Mouse (Mus musculus) intestine, embryonic 16.5 days (tissue): Measurements from ENCODE around the gene Tomm7. TPM values are rescaled to one million over a fixed set of nuclear protein-coding genes. Genes with fewer than 3 reads are reported as not detected.

Experiments used
- ATAC-seq: fragments of 200-750 bp; cut with Nextera tagmentation; 2 replicates; pipeline ENCODE4 v1.8.0; 2017; ENCODE audit warnings: moderate TSS enrichment, moderate library complexity
- H3K27ac ChIP-seq: fragments of 300-500 bp; sonication (generic); 2 replicates; pipeline ENCODE4 v1.5.1; 2014; ENCODE audit warnings: mild to moderate bottlenecking, low read length
- H3K27me3 ChIP-seq: fragments of 300-500 bp; sonication (generic); replicated peaks from 2 replicates; pipeline ENCODE4 v1.6.1; 2014; ENCODE audit warnings: low read length, control low read depth, mixed read lengths; ENCODE audit not compliant: control insufficient read depth, insufficient read depth
- H3K36me3 ChIP-seq: fragments of 300-500 bp; sonication (generic); 2 replicates; pipeline ENCODE4 v1.6.1; 2014; ENCODE audit warnings: low read length, control low read depth; ENCODE audit not compliant: control insufficient read depth, insufficient read depth
- H3K4me1 ChIP-seq: fragments of 300-500 bp; sonication (generic); 2 replicates; pipeline ENCODE4 v1.6.1; 2014; ENCODE audit warnings: low read length, control low read depth, mixed read lengths; ENCODE audit not compliant: control insufficient read depth, insufficient read depth
- H3K4me2 ChIP-seq: fragments of 300-500 bp; sonication (generic); 2 replicates; pipeline ENCODE4 v1.6.1; 2014; ENCODE audit warnings: low read depth, low read length, control low read depth
- H3K4me3 ChIP-seq: fragments of 300-500 bp; sonication (generic); 2 replicates; pipeline ENCODE4 v1.5.1; 2014; ENCODE audit warnings: mild to moderate bottlenecking, low read length
- H3K9ac ChIP-seq: fragments of 300-500 bp; sonication (generic); 2 replicates; pipeline ENCODE4 v1.6.1; 2014; ENCODE audit warnings: low read depth, low read length
- H3K9me3 ChIP-seq: fragments of 300-500 bp; sonication (generic); 2 replicates; pipeline ENCODE4 v1.6.1; 2016; ENCODE audit warnings: low read length, control low read depth; ENCODE audit not compliant: control insufficient read depth
- WGBS: fragments of 180-500 bp; shearing (Covaris S2); extraction: QIAGEN DNeasy Blood & Tissue Kit; methylation state at CpG from one replicate; pipeline ENCODE4 v1.1.7; 2014; 5-methylcytosine and 5-hydroxymethylcytosine counted together
- polyA plus RNA-seq: library from polyadenylated mRNA; unstranded; fragments of >200 nt; fragmentation: Nextera tagmentation; extraction: Ambion mirVana; gene quantifications from 2 replicates; pipeline ENCODE4 v1.2.1, GENCODE M21; 2015

Gene Tomm7
- polyA plus RNA-seq, 1 experiment from 2014 or later: 123 TPM

DNA sequence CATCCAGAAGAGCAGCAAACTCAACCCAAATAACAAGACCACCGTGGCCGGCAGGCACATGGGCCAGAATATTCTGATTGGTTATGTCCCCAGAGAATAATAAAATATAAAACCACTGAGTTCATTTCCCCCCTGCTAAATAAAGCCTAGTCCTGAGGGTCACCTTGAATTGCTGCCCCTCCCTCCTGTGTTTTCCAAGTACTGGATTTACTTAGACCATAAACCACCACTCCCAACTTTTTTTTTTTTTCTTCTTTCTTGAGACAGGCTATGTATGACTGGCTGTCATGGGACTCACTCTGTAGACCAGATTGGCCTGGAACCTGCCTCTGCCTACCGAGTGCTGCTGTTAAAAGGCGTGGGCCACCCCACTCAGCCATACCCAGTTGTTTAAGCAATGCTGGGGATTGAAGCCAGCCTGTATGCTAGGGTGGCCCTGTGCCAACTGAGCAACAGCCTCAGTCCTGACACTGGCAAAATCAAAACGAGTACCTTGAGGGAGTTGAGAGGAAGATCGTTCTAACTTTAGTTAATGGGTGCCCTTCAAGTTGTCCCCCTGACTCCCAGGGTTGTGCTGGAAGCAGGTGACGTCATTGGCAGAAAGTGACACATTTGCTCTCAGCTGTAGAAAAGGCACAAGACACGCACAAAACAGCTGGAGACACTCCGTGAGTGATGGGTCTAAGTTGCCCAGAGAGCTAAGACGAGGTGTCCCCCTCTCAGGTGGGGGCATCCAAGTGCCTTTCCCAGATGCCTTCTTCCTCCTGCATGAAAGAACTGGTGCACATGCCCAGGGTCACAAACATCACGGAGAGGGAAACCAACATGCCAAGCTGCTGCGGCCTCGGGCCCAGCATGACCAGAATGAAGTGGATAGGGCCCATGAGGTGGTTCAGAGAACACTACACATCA, 20.3 kb upstream of the Tomm7 start:
- Histone ChIP-seq H3K4me1 (peaks cover 15% of the 10 kb centered on the region), H3K4me2 (no peak overlapping the region), H3K9ac (no peak overlapping the region), H3K4me3 (no peak overlapping the region), H3K27me3 (no peaks in the 10 kb centered on the region), H3K27ac (no peak overlapping the region), H3K36me3 (no peaks in the 10 kb centered on the region), H3K9me3 (no peaks in the 10 kb centered on the region)
- ATAC-seq: peak; percentile 83
- 72% methylated on average over 13 of the region's 13 CpGs for WGBS

DNA sequence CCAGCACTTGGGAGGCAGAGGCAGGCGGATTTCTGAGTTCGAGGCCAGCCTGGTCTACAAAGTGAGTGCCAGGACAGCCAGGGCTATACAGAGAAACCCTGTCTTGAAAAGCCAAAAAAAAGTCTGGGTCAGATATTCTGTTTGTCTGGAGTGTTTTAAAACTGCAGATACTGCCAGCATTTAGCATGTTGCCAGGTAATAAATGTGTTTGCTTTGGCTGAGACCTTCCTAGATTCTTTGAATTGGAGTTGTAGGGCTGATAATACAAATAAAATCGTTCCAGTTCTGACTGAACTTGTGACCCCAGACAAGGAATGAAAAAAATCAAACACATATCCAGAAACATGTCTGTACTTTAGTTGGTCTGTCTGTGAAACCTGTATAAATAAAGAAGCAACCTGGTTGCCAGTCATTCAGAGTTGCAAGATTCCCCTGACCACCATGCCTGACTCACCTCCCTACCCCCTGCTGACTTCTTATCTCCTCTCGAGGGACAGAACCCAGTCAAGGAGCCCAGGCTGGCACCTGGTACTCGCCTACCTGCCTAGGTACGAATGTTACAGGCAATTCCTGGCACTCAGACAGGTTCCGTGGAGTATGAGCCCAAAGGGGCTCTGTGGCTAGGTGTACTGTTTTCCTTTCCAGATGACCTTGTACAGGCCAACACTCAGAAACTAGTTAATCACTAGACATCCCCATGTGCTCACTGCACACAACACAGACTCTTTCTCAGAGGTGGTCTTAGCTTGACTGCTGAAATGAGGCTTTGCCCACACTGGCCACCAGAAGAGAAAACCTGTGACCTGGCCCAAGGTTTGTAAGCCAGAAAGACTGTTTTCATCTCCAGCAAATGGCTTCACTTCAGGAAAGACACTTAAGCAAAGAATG, 19.4 kb upstream of the Tomm7 start:
- Histone ChIP-seq H3K9me3 (no peaks in the 10 kb centered on the region), H3K27me3 (no peaks in the 10 kb centered on the region), H3K4me3 (no peak overlapping the region), H3K4me2 (no peak overlapping the region), H3K9ac (no peak overlapping the region), H3K4me1 (peaks cover 15% of the 10 kb centered on the region), H3K36me3 (peaks cover 4% of the 10 kb centered on the region; the same call in 1 of the 2 replicates), H3K27ac (no peak overlapping the region; the same call in 1 of the 2 replicates)
- WGBS: 61% methylated on average over 7 of the region's 7 CpGs
- ATAC-seq: 0 out of 2 replicates have a peak, but pooled peaks have one; percentile 29

DNA sequence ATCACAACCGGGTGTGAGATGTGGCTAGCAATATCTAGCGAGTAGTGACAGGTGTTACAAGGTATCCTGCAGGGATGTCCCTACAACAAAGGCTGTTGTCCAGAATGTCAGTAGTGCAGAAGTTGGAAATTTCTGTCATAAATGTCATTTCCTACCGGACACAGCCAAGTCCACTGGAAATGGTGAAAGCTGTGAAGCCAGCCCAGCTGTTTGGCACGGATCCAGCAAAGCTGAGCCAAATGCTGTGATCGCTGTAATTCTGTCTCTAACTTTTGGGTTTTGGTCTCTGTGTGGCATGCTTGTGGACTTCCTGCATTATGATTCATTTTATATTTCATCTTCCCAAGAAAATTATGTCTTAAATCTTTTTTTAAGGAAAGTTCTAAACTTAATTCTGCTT, 18.3 kb upstream of the Tomm7 start:
- Histone ChIP-seq H3K4me3 (no peak overlapping the region), H3K36me3 (peaks cover 4% of the 10 kb centered on the region; the same call in 1 of the 2 replicates), H3K27ac (no peak overlapping the region), H3K27me3 (no peaks in the 10 kb centered on the region), H3K9me3 (no peaks in the 10 kb centered on the region), H3K9ac (no peak overlapping the region), H3K4me1 (peaks cover 15% of the 10 kb centered on the region), H3K4me2 (no peak overlapping the region)
- no peak for ATAC-seq
- 46% methylated on average over 5 of the region's 5 CpGs for WGBS

DNA sequence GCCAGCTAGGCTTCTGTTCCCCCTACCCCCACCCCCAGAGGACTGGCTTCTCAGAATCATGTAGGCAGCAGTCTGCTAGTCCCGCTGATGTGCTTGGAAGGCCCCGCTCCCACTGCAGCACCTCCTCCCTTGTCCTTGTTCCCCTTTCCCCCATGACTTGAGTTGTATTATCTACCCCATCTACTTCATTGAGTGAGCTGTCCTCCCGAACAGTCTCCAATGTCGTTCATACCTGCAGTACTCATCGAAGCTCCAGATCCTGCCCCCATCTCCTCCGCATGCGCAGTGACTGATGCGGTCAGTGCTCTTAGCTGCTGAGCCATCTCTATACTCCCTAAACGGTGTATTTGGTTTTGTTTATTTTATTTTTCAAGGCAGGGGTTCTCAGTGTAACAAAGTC, 17.8 kb upstream of the Tomm7 start:
- Histone ChIP-seq H3K4me1 (peaks cover 15% of the 10 kb centered on the region), H3K27me3 (no peaks in the 10 kb centered on the region), H3K4me2 (no peak overlapping the region), H3K36me3 (peaks cover 8% of the 10 kb centered on the region; the same call in 1 of the 2 replicates), H3K9me3 (no peaks in the 10 kb centered on the region), H3K4me3 (no peak overlapping the region), H3K9ac (no peak overlapping the region), H3K27ac (no peak overlapping the region)
- no peak for ATAC-seq
- 91% methylated on average over 9 of the region's 9 CpGs for WGBS

DNA sequence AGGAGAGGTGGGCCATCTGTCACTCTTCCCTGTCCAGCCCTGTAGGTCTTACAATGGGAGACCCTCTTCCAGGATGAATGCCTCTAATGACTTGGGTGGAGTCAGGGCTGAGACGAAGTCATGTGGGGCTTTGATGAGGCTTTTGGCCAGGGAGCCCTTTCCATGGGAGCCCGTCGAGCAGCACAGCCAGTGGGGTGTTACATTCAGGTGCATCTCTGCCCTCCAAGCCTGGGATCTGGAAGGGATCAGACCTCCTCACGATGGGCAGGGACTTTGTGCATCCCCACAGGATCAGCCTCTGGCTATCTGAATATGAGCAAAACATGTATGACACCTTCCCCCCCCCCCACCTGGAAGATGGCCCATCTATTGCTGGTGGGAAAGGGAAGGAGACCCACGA, 15.9 kb upstream of the Tomm7 start:
- 80% methylated on average over 5 of the region's 5 CpGs for WGBS
- H3K9me3 ChIP-seq: no peaks in the 10 kb centered on the region
- H3K4me2 ChIP-seq: no peak overlapping the region
- peaks cover 15% of the 10 kb centered on the region for H3K4me1 ChIP-seq
- H3K27ac ChIP-seq: no peak overlapping the region
- H3K36me3 ChIP-seq: peaks cover 12% of the 10 kb centered on the region; the same call in 1 of the 2 replicates
- H3K27me3 ChIP-seq: no peaks in the 10 kb centered on the region
- ATAC-seq: no peak
- no peak overlapping the region for H3K4me3 ChIP-seq
- H3K9ac ChIP-seq: no peak overlapping the region

DNA sequence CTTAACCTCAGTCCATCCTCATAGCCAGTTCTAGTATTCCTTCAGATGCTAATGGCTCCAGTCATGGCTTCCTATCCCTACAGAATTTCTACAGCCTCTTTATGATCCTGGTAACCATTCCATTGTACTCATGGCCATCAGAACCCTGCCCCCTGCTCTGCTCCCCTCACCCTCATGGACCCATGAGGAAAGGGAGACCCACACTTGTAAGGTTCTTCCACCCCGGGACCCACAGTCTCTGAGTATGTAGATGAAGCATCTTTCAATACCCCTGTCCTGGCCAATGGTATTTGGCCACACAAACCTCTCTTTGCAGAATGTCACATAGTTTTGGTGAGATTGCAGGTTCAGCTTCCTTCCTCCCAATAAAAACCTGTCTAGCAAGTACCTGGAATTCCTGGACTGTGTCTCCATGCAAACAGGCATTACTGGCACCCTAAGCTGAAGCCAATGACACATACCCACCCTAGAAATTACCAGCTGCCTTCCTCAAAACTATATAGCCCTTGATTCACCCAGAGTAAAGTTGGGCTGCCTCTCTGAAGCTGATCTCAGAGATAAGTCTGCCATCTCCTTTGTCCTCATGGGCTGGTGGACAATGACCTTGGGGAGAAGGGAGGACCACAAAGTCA, 15.2 kb upstream of the Tomm7 start:
- WGBS: 96% methylated on average over 1 of the region's 1 CpGs
- H3K27ac ChIP-seq: no peak overlapping the region

DNA sequence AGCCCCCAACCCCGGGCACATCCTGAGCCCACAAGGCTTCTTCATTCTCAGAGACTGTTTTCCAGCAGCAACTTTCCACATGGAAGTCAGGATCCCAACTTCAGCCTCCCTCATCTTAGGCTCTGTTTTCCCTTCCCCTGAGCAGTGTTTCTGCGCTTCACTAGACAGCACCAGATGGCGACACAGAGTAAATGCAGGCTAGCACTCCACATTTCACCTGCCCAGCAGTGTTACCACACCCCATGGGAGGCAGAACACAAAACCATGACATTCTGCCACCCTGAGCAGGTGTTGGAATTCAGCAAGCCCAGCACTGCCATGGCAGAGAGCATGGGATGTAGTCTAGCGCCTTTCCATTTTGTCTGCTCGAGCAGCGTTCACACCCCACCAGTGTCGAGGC, 14.7 kb upstream of the Tomm7 start:
- peaks cover 18% of the 10 kb centered on the region for H3K36me3 ChIP-seq
- WGBS: 78% methylated on average over 7 of the region's 7 CpGs
- no peak for ATAC-seq
- H3K27ac ChIP-seq: no peak overlapping the region
- no peak overlapping the region for H3K4me3 ChIP-seq
- H3K9ac ChIP-seq: no peak overlapping the region
- H3K4me2 ChIP-seq: no peak overlapping the region
- peaks cover 9% of the 10 kb centered on the region for H3K4me1 ChIP-seq
- H3K27me3 ChIP-seq: no peaks in the 10 kb centered on the region
- no peaks in the 10 kb centered on the region for H3K9me3 ChIP-seq

More for the DNA sequence above, 15.2 kb upstream of the Tomm7 start:
- Histone ChIP-seq H3K9ac (no peak overlapping the region), H3K4me3 (no peak overlapping the region), H3K9me3 (no peaks in the 10 kb centered on the region), H3K4me1 (peaks cover 13% of the 10 kb centered on the region), H3K4me2 (no peak overlapping the region), H3K36me3 (peaks cover 12% of the 10 kb centered on the region; the same call in 1 of the 2 replicates), H3K27me3 (no peaks in the 10 kb centered on the region)
- ATAC-seq: no peak

DNA sequence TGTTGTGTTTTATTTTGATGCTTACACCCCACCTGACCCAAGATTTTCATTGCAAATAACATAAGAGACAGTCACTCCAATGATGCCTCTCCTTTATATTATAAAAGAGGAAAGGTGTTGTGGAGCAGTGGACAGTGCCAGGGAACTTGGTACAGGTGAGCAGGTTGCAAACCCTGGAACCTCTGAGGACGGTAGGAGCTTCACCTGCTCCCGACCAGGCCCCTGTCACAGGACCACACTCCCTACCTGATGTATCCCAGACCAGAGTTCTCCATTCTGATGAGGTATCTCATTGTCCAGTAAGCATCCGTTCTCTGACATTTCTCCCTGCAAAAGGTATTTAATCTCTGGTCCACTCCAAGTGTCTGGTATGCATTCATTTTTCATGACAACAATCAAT, 14.0 kb upstream of the Tomm7 start:
- 75% methylated on average over 3 of the region's 3 CpGs for WGBS
- Histone ChIP-seq H3K27me3 (no peaks in the 10 kb centered on the region), H3K4me2 (no peak overlapping the region), H3K27ac (no peak overlapping the region), H3K9ac (no peak overlapping the region), H3K36me3 (peaks cover 18% of the 10 kb centered on the region), H3K9me3 (no peaks in the 10 kb centered on the region), H3K4me1 (0 out of 2 replicates have a peak, but pooled peaks cover 4% of the 10 kb centered on the region), H3K4me3 (no peak overlapping the region)
- no peak for ATAC-seq

DNA sequence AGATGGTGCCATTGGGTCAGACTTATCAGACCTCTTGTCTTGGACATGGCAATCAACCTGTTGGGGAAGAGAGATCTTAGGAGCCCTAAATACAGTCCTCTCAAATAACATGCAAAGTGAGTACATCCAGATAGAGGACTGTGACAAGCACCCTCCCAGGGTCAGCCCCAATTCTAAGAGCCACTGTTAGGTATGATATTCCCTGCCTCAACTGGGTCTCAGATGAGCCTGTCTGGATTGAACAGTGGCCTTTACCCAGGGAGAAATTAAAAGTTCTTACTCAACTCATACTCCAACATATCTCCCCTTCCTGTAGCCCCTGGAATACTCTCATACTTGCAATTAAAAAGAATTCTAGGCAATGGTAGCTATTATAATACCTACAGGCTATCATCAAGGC, 13.2 kb upstream of the Tomm7 start:
- Histone ChIP-seq H3K36me3 (peaks cover 21% of the 10 kb centered on the region), H3K9ac (no peak overlapping the region), H3K27me3 (no peaks in the 10 kb centered on the region), H3K4me2 (no peak overlapping the region), H3K9me3 (no peaks in the 10 kb centered on the region), H3K4me1 (0 out of 2 replicates have a peak, but pooled peaks cover 4% of the 10 kb centered on the region), H3K4me3 (no peak overlapping the region), H3K27ac (no peak overlapping the region)
- ATAC-seq: no peak
